Mouse (Mus musculus): ENCODE measurements around the gene Jarid2.

- no peak for TF ChIP-seq CTCF (IDR thresholded peaks at IDR 0.05)
- no peak for TF ChIP-seq EP300 (IDR thresholded peaks at IDR 0.05)
Observed at GRCm38 (mm10) chr13:44812381-44812780, 83.1 kb downstream of the Jarid2 start.

All from lung, postnatal 0 days (tissue).